Mouse (Mus musculus): ENCODE results near the gene Dnajc16. TPM values are rescaled to one million over a fixed set of nuclear protein-coding genes. Genes with fewer than 3 reads are reported as not detected.
A peak's percentile ranks its signal among the peaks of the same experiment; 100 is the strongest.
"Not testable (repeated sequence)": the region's sequence is repeated elsewhere in the genome, so short reads cannot be mapped to it uniquely, and the experiment has no call there.

Gene Dnajc16
- polyA plus RNA-seq, 1 experiment from 2014 or later = 4.2 TPM

DNA sequence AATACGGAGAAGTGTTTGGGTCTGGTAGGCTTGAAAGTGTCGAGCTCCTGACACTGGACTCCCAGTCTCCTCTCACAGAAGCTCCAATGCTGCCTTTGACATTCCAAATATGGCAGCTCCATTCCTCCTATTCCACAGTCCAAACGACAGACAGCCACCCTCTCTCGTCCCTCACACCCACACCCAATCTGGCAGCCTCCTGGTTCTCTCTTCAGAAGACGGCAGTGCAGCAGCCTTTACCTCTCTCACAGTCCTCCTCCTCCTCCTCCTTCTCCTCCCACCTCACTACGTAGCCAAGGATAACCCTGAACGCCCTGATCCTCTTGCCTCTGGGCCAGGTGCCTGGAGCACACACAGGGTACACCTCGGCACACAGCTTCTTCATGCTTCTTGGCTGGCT, 10.9 kb downstream of the Dnajc16 start:
- peaks cover 87% of the 10 kb centered on the region for H3K36me3 ChIP-seq (ENCODE audit: insufficient read depth)
- TF ChIP-seq CTCF (IDR thresholded peaks at IDR 0.05; ENCODE audit: low read depth) = no peak

DNA sequence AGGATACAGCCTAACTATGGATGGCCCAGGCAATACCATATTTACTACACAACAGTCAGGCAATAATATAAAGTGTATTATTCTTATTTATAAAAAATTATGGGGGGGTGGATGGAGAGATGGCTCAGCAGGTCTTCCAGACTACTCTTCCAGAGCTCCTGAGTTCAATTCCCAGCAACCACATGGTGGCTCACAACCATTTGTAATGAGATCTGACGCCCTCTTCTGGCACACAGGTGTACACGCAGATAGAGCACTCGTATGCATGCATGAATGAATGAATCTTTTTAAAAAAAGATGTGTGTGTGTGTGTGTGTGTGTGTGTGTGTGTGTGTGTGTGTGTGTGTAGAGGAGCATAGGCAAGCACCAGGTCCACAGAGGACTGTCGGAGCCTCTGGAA, 17.7 kb downstream of the Dnajc16 start:
- not testable (repeated sequence) for H3K27me3 ChIP-seq (ENCODE audit: insufficient read depth, low read length); H3K27ac ChIP-seq (ENCODE audit: low read depth); H3K4me1 ChIP-seq (ENCODE audit: insufficient read depth); H3K9me3 ChIP-seq (ENCODE audit: low read depth, low read length); ATAC-seq (ENCODE audit: insufficient read depth); H3K9ac ChIP-seq; H3K4me2 ChIP-seq; H3K4me3 ChIP-seq (ENCODE audit: low read depth, low read length); DNase-seq
- 79% methylated on average over 4 of the region's 4 CpGs for WGBS
- H3K36me3 ChIP-seq (ENCODE audit: insufficient read depth) = peaks cover 83% of the 10 kb centered on the region

More for the DNA sequence above, 10.9 kb downstream of the Dnajc16 start:
- no peak for ATAC-seq (ENCODE audit: insufficient read depth)
- Histone ChIP-seq H3K4me1 (ENCODE audit: insufficient read depth) (no peaks in the 10 kb centered on the region), H3K27ac (ENCODE audit: low read depth) (no peak overlapping the region), H3K9ac (no peak overlapping the region), H3K9me3 (ENCODE audit: low read depth, low read length) (no peaks in the 10 kb centered on the region), H3K4me3 (ENCODE audit: low read depth, low read length) (no peak overlapping the region), H3K27me3 (ENCODE audit: insufficient read depth, low read length) (no peaks in the 10 kb centered on the region), H3K4me2 (no peak overlapping the region)
- no peak for DNase-seq
- WGBS = 81% methylated on average over 8 of the region's 8 CpGs

DNA sequence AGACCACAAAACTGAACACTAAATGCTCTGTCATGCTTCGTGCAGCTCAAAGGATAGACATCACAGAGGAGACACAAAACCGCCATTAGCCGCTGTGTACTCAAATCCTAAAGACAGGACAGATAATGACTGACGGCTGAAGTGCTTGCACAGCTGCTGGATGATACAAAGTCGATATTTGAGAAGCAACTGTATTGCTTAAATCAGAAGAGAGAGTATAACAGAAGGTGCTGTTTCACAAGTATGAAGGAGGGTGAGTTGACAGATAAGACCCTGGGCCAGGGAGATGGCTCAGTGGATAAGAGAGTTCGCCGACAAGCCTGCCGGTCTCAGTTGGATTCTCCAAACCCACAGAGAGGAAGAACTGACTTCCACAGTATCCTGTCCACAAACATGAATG, 18.9 kb downstream of the Dnajc16 start:
- 81% methylated on average over 8 of the region's 8 CpGs for WGBS

DNA sequence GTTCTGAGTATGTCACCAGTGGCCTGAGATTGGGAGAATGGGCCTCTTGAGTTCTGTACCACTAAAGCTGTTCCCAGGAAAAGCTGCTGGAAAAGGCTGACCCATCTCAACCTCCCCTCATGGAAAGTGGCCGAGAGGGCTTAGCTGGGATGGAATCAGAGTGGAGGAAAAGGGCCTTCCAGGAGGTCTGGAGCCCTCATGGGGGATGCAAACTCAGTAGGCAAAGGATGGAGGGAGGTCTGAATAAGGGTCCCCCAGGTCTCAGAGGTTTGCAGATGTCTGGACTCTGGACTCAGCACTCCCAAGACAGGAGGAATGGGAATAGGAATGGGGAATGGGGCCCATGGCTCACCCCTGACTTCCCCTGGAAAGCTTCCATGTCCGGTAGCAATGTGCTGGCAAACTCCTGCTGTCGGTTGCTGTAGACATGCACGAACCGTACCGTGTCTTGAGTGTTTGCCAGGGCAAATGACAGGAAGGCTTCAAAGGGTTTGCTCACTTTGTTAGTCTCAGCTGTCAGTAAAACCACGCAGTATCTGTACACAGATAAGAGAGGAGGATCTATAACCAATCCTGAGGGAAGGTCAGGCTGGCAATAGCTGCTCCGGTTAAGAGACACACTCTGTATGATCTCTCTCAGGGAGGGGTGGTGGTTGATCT, 21.1 kb downstream of the Dnajc16 start:
- H3K4me1 ChIP-seq (ENCODE audit: insufficient read depth) = peaks cover 13% of the 10 kb centered on the region
- no peak overlapping the region for H3K27ac ChIP-seq (ENCODE audit: low read depth)
- TF ChIP-seq CTCF (IDR thresholded peaks at IDR 0.05; ENCODE audit: low read depth) = no peak
- WGBS = 44% methylated on average over 8 of the region's 8 CpGs
- H3K9me3 ChIP-seq (ENCODE audit: low read depth, low read length) = no peaks in the 10 kb centered on the region
- peaks cover 77% of the 10 kb centered on the region for H3K36me3 ChIP-seq (ENCODE audit: insufficient read depth)
- H3K4me2 ChIP-seq = no peak overlapping the region
- H3K9ac ChIP-seq = no peak overlapping the region
- DNase-seq = peak; percentile 61
- no peaks in the 10 kb centered on the region for H3K27me3 ChIP-seq (ENCODE audit: insufficient read depth, low read length)
- no peak overlapping the region for H3K4me3 ChIP-seq (ENCODE audit: low read depth, low read length)
- ATAC-seq (ENCODE audit: insufficient read depth) = no peak

More for the DNA sequence above, 18.9 kb downstream of the Dnajc16 start:
- DNase-seq (no peak), ATAC-seq (ENCODE audit: insufficient read depth) (no peak)
- no peaks in the 10 kb centered on the region for H3K9me3 ChIP-seq (ENCODE audit: low read depth, low read length)
- H3K4me1 ChIP-seq (ENCODE audit: insufficient read depth) = peaks cover 8% of the 10 kb centered on the region
- no peak for TF ChIP-seq CTCF (IDR thresholded peaks at IDR 0.05; ENCODE audit: low read depth)
- no peak overlapping the region for H3K27ac ChIP-seq (ENCODE audit: low read depth)
- no peaks in the 10 kb centered on the region for H3K27me3 ChIP-seq (ENCODE audit: insufficient read depth, low read length)
- H3K36me3 ChIP-seq (ENCODE audit: insufficient read depth) = peaks cover 82% of the 10 kb centered on the region
- H3K4me2 ChIP-seq = no peak overlapping the region
- H3K4me3 ChIP-seq (ENCODE audit: low read depth, low read length) = no peak overlapping the region
- H3K9ac ChIP-seq = no peak overlapping the region

DNA sequence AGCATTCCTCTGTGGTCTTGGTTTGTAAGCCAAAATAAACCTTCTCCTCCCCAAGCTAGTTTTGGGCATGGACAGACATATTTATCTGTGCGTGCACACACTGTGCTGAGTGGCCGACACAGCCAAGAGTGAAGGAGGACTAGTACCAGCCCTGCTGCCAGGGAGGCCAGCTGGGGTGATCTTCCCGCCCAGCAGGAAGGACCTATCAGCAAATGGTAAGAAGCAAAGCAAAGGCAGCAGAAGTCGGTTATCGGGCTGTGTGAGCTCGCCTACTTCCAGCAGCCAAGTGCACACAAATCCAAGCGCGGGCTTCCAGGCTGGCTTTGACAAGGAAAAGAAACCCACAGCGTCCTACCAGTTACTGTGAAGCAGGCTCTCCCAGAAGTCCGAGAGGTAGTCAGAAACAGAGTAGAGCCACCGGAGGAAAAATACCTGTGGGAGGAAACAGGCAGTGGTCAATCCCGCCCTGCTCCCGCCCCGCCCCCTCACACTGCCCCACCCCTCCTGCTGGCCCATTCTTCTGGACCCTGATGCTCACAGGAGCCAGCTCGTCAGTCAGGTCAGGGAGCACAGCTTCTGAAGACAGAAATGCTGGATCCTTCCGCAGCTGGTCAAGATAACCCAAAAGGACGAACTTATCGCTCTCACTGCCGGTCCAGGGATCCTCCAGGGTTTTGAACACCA, 23.2 kb downstream of the Dnajc16 start:
- WGBS = 50% methylated on average over 19 of the region's 19 CpGs
- peaks cover 79% of the 10 kb centered on the region for H3K36me3 ChIP-seq (ENCODE audit: insufficient read depth)
- no peak overlapping the region for H3K4me3 ChIP-seq (ENCODE audit: low read depth, low read length)
- peak overlapping the region; percentile 91 for H3K27ac ChIP-seq (ENCODE audit: low read depth)
- no peak for TF ChIP-seq CTCF (IDR thresholded peaks at IDR 0.05; ENCODE audit: low read depth)
- H3K4me2 ChIP-seq = peak overlapping the region; percentile 30
- no peak overlapping the region for H3K9ac ChIP-seq
- DNase-seq = peak; percentile 76
- peak; percentile 85 for ATAC-seq (ENCODE audit: insufficient read depth)
- H3K4me1 ChIP-seq (ENCODE audit: insufficient read depth) = peaks cover 13% of the 10 kb centered on the region
- no peaks in the 10 kb centered on the region for H3K9me3 ChIP-seq (ENCODE audit: low read depth, low read length)
- no peaks in the 10 kb centered on the region for H3K27me3 ChIP-seq (ENCODE audit: insufficient read depth, low read length)

DNA sequence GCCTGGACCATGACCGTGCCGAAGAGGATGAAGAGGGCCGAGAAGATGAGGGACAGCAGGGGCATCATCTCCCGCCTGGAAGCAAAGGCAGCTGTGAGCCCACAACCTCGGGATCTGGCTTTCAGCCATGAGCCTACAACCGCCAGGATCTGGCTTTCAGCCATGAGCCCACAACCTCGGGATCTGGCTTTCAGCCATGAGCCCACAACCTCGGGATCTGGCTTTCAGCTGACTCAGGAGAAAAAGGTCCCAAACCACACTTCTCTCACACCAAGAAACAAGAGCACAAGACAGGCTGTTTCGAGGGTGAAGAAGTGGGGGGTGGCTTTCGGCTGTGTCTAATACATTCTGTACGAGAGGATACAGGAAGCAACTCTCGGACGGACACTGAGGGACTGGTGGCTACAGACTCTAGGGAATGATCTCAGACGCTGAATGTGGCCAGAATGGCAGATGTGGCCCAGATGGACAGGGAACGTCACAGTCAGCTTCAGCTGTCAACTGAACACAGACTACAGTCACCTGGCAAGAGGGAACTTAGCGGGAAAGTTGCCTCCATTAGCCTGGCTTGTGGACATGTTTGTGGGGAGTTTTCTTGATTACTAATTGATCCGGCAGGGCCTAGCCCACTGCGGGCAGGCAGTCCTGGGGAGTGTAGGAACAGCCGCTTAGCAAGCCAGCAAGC, 23.9 kb downstream of the Dnajc16 start:
- DNase-seq (peak; percentile 94), ATAC-seq (ENCODE audit: insufficient read depth) (peak; percentile 87)
- no peak overlapping the region for H3K4me3 ChIP-seq (ENCODE audit: low read depth, low read length)
- H3K9ac ChIP-seq = 0 out of 2 replicates have a peak overlapping the region, but pooled peaks have one; percentile 4
- H3K27ac ChIP-seq (ENCODE audit: low read depth) = peak overlapping the region; percentile 91
- WGBS = 27% methylated on average over 19 of the region's 19 CpGs
- peaks cover 84% of the 10 kb centered on the region for H3K36me3 ChIP-seq (ENCODE audit: insufficient read depth)
- H3K4me1 ChIP-seq (ENCODE audit: insufficient read depth) = peaks cover 13% of the 10 kb centered on the region
- H3K27me3 ChIP-seq (ENCODE audit: insufficient read depth, low read length) = no peaks in the 10 kb centered on the region
- no peak for TF ChIP-seq CTCF (IDR thresholded peaks at IDR 0.05; ENCODE audit: low read depth)
- no peaks in the 10 kb centered on the region for H3K9me3 ChIP-seq (ENCODE audit: low read depth, low read length)
- H3K4me2 ChIP-seq = peak overlapping the region; percentile 30

DNA sequence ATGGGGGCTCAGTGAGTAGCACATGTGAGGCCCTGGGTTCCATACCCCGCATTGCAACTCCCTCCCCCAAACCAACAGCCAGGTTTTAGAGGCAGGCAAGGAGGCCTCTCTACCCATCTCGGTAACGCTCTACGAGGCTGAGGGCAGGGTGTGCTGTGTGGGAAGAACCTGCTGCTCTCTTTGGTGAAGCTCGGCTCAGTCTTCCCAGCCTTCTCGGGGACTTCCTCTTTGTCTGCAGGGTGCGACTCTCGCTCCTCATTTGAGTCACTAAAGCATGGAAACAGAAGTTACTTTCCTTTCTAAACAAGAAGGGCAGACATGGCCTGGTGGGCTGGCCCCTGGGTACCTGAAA, 24.4 kb downstream of the Dnajc16 start:
- no peak for DNase-seq
- peak overlapping the region; percentile 91 for H3K27ac ChIP-seq (ENCODE audit: low read depth)
- no peaks in the 10 kb centered on the region for H3K9me3 ChIP-seq (ENCODE audit: low read depth, low read length)
- H3K9ac ChIP-seq = no peak overlapping the region
- H3K4me1 ChIP-seq (ENCODE audit: insufficient read depth) = peaks cover 13% of the 10 kb centered on the region
- H3K4me2 ChIP-seq = peak overlapping the region; percentile 30; the same call in 1 of the 2 replicates
- H3K4me3 ChIP-seq (ENCODE audit: low read depth, low read length) = no peak overlapping the region
- WGBS = 60% methylated on average over 8 of the region's 8 CpGs
- peak; percentile 16; the same call in 1 of the 2 replicates for ATAC-seq (ENCODE audit: insufficient read depth)
- peaks cover 85% of the 10 kb centered on the region for H3K36me3 ChIP-seq (ENCODE audit: insufficient read depth)
- H3K27me3 ChIP-seq (ENCODE audit: insufficient read depth, low read length) = no peaks in the 10 kb centered on the region
- no peak for TF ChIP-seq CTCF (IDR thresholded peaks at IDR 0.05; ENCODE audit: low read depth)
